Mouse (Mus musculus) lung, embryonic 15.5 days (tissue): Measurements from ENCODE around the gene Nos1ap. TPM values are rescaled to one million over a fixed set of nuclear protein-coding genes. Genes with fewer than 3 reads are reported as not detected.

Source experiments
- ATAC-seq: fragments of 200-750 bp; cut with Nextera tagmentation; 2 replicates; pipeline ENCODE4 v1.8.0; 2017; ENCODE audit warnings: moderate number of reproducible peaks, borderline replicate concordance; ENCODE audit not compliant: low FRiP score, low TSS enrichment; ENCODE audit errors: extremely low read depth
- H3K27ac ChIP-seq: fragments of 300-500 bp; sonication (generic); 2 replicates; pipeline ENCODE4 v1.5.1; 2015; ENCODE audit warnings: moderate library complexity, mild to moderate bottlenecking, inconsistent platforms
- H3K27me3 ChIP-seq: fragments of 300-500 bp; sonication (generic); 2 replicates; pipeline ENCODE4 v1.6.1; 2015; ENCODE audit warnings: inconsistent platforms
- H3K36me3 ChIP-seq: fragments of 300-500 bp; sonication (generic); 2 replicates; pipeline ENCODE4 v1.6.1; 2015; ENCODE audit warnings: inconsistent platforms
- H3K4me1 ChIP-seq: fragments of 300-500 bp; sonication (generic); 2 replicates; pipeline ENCODE4 v1.6.1; 2015; ENCODE audit warnings: inconsistent platforms
- H3K4me2 ChIP-seq: fragments of 300-500 bp; sonication (generic); 2 replicates; pipeline ENCODE4 v1.6.1; 2015; ENCODE audit warnings: inconsistent platforms, mild to moderate bottlenecking, moderate library complexity
- H3K4me3 ChIP-seq: fragments of 300-500 bp; sonication (generic); 2 replicates; pipeline ENCODE4 v1.5.1; 2015; ENCODE audit warnings: mild to moderate bottlenecking, inconsistent platforms
- H3K9ac ChIP-seq: fragments of 300-500 bp; sonication (generic); 2 replicates; pipeline ENCODE4 v1.6.1; 2015; ENCODE audit warnings: inconsistent platforms
- H3K9me3 ChIP-seq: fragments of 300-500 bp; sonication (generic); 2 replicates; pipeline ENCODE4 v1.6.1; 2016; ENCODE audit warnings: inconsistent platforms
- WGBS: fragments of 180-500 bp; shearing (Covaris S2); methylation state at CpG from one replicate; pipeline ENCODE4 v1.1.7; 2015; 5-methylcytosine and 5-hydroxymethylcytosine counted together
- polyA plus RNA-seq: library from polyadenylated mRNA; unstranded; fragments of >200 nt; fragmentation: Nextera tagmentation; extraction: Ambion mirVana; gene quantifications from 2 replicates; pipeline ENCODE4 v1.2.1, GENCODE M21; 2015

Gene Nos1ap
- polyA plus RNA-seq, 1 experiment from 2014 or later, result 10.6 TPM

DNA sequence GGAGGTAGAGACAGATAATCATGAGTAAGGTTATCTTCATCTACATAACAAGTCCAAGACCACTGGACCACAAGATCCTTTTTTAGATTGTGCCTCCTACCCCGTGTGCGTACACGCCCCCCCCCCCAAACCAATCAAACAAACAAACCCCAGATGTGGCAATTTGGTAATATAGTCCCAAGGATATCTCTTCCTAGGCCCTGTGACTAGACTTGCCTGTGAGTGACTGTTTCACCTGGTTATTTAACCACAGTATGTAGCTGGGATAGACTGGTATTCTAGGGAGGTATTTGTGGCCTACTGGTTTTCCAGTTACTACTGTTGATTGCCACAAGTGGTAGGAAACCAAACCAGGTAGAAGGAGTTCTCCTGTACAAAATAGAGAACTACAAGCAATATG, 21.0 kb upstream of the Nos1ap start:
- WGBS, result 88% methylated on average over 3 of the region's 3 CpGs
- H3K4me1 ChIP-seq, result no peaks in the 10 kb centered on the region
- H3K27me3 ChIP-seq, result no peaks in the 10 kb centered on the region
- no peak overlapping the region for H3K4me3 ChIP-seq
- H3K9ac ChIP-seq, result no peak overlapping the region
- ATAC-seq, result no peak
- no peaks in the 10 kb centered on the region for H3K9me3 ChIP-seq
- no peak overlapping the region for H3K4me2 ChIP-seq
- H3K36me3 ChIP-seq, result no peaks in the 10 kb centered on the region
- no peak overlapping the region for H3K27ac ChIP-seq

GRCm38 (mm10) chr1:170610289-170610688, 20.6 kb upstream of the Nos1ap start:
- Histone ChIP-seq H3K4me3 (no peak overlapping the region), H3K4me2 (no peak overlapping the region), H3K27ac (no peak overlapping the region), H3K27me3 (no peaks in the 10 kb centered on the region), H3K4me1 (no peaks in the 10 kb centered on the region), H3K36me3 (no peaks in the 10 kb centered on the region), H3K9me3 (no peaks in the 10 kb centered on the region), H3K9ac (no peak overlapping the region)
- 65% methylated on average over 3 of the region's 3 CpGs for WGBS
- no peak for ATAC-seq

DNA sequence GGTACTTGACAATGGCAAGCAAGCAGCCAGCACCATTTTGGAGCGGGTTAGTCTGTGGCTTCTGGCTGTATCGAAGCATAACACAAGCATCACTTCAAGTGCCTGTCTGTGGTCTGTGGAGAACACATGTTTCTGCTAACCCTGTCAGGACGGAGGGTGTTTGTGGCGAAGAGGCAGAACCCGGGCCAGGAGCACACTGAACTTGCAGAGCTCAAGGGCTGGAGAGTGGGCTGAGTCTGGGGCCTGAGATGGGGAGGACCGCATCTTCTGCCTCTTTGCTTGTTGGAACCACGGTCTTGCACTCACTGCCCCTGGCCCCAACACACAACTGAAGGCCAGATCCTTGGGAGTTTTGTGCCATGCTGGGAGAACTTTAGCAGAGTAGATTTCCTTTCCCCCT, 20.2 kb upstream of the Nos1ap start:
- Histone ChIP-seq H3K4me1 (no peaks in the 10 kb centered on the region), H3K9ac (no peak overlapping the region), H3K27ac (no peak overlapping the region), H3K9me3 (no peaks in the 10 kb centered on the region), H3K27me3 (no peaks in the 10 kb centered on the region), H3K36me3 (no peaks in the 10 kb centered on the region), H3K4me3 (no peak overlapping the region), H3K4me2 (no peak overlapping the region)
- WGBS, result 47% methylated on average over 7 of the region's 7 CpGs
- ATAC-seq, result no peak

DNA sequence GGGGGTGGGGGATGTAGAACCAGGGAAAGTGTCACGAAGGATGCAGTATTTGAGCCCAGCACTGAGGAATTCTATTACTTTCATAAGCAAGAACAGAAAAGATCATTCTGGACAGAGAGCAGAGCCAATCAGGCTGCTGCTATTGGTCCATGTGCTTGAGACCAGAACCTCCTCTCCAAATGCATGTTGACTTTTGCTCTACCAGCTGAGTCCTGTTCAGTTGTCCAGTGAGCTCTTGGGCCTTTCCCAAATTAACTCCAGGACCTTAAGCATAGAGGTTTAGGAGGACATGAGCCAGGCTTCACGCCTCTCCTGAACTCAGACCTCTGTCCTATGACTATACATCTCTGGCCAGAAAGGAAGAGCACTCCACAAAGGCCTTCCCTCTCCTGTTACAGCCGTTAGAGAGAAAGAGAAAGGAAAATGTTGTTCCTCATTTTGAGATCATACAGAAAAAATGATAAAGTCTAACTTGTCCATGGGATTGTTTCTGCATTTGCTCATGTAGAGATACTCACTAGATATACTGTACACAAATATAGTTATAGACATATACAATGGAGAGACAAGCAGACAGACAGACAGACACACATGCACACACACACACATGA, 18.9 kb upstream of the Nos1ap start:
- Histone ChIP-seq H3K4me2 (no peak overlapping the region), H3K27ac (no peak overlapping the region), H3K4me3 (no peak overlapping the region), H3K9ac (no peak overlapping the region), H3K27me3 (no peaks in the 10 kb centered on the region), H3K36me3 (no peaks in the 10 kb centered on the region), H3K4me1 (no peaks in the 10 kb centered on the region), H3K9me3 (no peaks in the 10 kb centered on the region)
- ATAC-seq, result no peak
- 68% methylated on average over 3 of the region's 3 CpGs for WGBS

GRCm38 (mm10) chr1:170607231-170607917, 17.7 kb upstream of the Nos1ap start:
- no peak overlapping the region for H3K27ac ChIP-seq
- WGBS, result 90% methylated on average over 8 of the region's 8 CpGs
- no peaks in the 10 kb centered on the region for H3K27me3 ChIP-seq
- H3K4me1 ChIP-seq, result no peaks in the 10 kb centered on the region
- no peaks in the 10 kb centered on the region for H3K9me3 ChIP-seq
- H3K4me2 ChIP-seq, result no peak overlapping the region
- H3K36me3 ChIP-seq, result no peaks in the 10 kb centered on the region
- no peak overlapping the region for H3K9ac ChIP-seq
- H3K4me3 ChIP-seq, result no peak overlapping the region
- ATAC-seq, result no peak

DNA sequence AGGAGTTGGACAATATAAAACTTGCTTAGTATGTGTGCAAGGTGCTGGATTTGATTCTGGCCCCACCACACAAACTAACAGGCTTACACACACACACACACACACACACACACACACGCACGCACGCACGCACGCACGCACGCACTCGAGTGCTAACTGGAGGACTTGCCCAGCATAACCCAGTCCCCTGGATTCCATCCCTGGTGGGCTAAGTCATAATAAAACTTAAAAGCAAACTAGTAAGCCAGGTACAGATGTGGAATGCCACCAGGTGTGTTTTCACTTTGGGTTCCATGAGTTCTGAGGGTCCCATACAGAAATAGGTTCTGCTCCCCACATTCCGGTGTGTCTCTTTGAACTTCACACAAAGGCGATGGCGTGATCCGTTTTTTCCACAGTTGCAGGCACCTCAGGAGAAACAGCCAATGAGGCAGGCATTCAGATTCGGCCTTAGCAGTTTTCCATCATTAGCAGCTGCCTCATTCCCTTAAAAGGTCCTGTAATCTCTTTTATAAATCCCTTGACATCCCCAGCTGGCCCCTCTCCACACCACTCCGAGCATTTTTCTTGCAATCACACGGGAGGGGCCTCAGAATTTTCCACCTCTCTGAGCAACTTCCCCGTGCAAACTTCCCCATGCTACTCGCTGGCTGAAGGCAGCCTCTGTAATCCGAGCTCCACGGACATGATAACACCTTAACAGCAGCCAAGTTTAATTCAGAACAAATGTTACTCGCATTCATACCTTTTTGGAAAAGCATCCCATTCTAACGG, 15.8 kb upstream of the Nos1ap start:
- peak; percentile 74 for ATAC-seq
- Histone ChIP-seq H3K4me2 (no peak overlapping the region), H3K27ac (no peak overlapping the region), H3K4me1 (no peaks in the 10 kb centered on the region), H3K36me3 (no peaks in the 10 kb centered on the region), H3K9me3 (no peaks in the 10 kb centered on the region), H3K9ac (no peak overlapping the region), H3K27me3 (no peaks in the 10 kb centered on the region), H3K4me3 (no peak overlapping the region)
- WGBS, result 44% methylated on average over 21 of the region's 21 CpGs

- 0 out of 2 replicates have a peak, but pooled peaks cover 2% of the 10 kb centered on the region for H3K4me1 ChIP-seq
- H3K27ac ChIP-seq, result no peak overlapping the region
- H3K9ac ChIP-seq, result no peak overlapping the region
- no peaks in the 10 kb centered on the region for H3K9me3 ChIP-seq
- no peak for ATAC-seq
- H3K36me3 ChIP-seq, result no peaks in the 10 kb centered on the region
- H3K27me3 ChIP-seq, result no peaks in the 10 kb centered on the region
- 95% methylated on average over 7 of the region's 7 CpGs for WGBS
- H3K4me2 ChIP-seq, result no peak overlapping the region
- no peak overlapping the region for H3K4me3 ChIP-seq
These were observed 4.9 kb upstream of the Nos1ap start for GRCm38 (mm10) chr1:170594575-170594974.

DNA sequence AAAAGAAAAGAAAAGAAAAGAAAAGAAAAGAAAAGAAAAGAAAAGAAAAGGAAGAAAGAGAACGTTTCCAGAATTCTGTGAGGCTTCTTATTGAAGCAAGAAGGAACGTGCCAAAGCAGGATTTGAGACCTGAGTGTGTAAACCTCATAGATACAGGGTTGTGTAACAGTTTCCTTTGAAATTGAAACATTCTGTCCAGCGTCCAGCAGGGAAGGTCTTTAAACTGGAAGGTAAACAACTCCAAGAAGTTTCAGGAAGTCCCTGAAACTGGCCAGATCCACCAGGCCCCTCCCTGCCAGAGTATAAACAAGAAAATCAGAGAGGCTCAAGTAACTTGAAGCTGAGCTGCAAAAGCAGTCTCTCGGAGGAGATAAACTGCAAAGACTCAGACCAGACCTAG, 870 bp upstream of the Nos1ap start:
- no peaks in the 10 kb centered on the region for H3K36me3 ChIP-seq
- H3K9ac ChIP-seq, result no peak overlapping the region
- no peaks in the 10 kb centered on the region for H3K27me3 ChIP-seq
- WGBS, result 37% methylated on average over 4 of the region's 4 CpGs
- no peak overlapping the region for H3K4me3 ChIP-seq
- H3K4me1 ChIP-seq, result peaks cover 15% of the 10 kb centered on the region
- no peak overlapping the region for H3K4me2 ChIP-seq
- no peak for ATAC-seq
- no peak overlapping the region for H3K27ac ChIP-seq
- H3K9me3 ChIP-seq, result no peaks in the 10 kb centered on the region

DNA sequence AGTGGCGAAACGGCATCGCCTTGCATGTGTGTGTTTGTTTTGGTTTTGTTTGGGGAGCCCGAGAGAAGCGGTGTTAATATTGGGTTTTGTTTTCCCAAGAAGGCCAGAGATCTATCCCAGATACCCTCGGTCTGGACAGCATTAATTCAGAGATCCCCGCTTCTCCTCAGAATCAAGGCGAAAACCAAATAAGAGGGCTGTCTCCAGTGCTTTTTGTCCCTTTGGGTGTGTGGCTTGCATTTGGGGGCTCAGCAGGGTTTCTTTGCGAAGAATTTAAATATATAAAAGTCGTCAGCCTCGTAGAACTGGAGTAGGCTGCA, 340 bp upstream of the Nos1ap start:
- WGBS, result 4% methylated on average over 11 of the region's 11 CpGs
- no peak for ATAC-seq

DNA sequence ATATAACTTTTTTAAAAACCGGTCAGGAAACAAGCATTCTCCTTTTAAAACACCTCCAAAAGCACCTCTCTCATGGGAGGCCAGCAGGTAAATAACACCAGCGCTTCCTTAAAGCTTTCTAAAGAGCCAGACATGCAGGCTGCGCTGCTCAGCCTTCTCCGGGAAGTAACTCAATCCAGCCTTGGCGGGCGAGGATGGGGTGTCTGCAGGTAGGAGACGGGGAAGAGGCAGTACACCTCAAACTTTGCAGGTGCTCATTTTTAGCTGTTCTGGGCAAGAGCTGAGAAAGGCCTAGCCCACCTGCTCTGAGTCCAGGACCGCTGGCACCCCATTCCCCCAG, 812 bp downstream of the Nos1ap start:
- H3K9ac ChIP-seq, result peak overlapping the region; percentile 86
- H3K9me3 ChIP-seq, result no peaks in the 10 kb centered on the region
- H3K27ac ChIP-seq, result no peak overlapping the region
- H3K4me1 ChIP-seq, result peaks cover 15% of the 10 kb centered on the region
- 8% methylated on average over 8 of the region's 8 CpGs for WGBS
- peak overlapping the region; percentile 87 for H3K4me3 ChIP-seq
- H3K36me3 ChIP-seq, result no peaks in the 10 kb centered on the region
- H3K4me2 ChIP-seq, result peak overlapping the region; percentile 93
- ATAC-seq, result no peak
- H3K27me3 ChIP-seq, result no peaks in the 10 kb centered on the region

More for the DNA sequence above, 340 bp upstream of the Nos1ap start:
- Histone ChIP-seq H3K27me3 (no peaks in the 10 kb centered on the region), H3K9me3 (no peaks in the 10 kb centered on the region), H3K4me1 (peaks cover 15% of the 10 kb centered on the region), H3K36me3 (no peaks in the 10 kb centered on the region), H3K4me3 (peak overlapping the region; percentile 87), H3K27ac (no peak overlapping the region), H3K4me2 (peak overlapping the region; percentile 93), H3K9ac (peak overlapping the region; percentile 86)

DNA sequence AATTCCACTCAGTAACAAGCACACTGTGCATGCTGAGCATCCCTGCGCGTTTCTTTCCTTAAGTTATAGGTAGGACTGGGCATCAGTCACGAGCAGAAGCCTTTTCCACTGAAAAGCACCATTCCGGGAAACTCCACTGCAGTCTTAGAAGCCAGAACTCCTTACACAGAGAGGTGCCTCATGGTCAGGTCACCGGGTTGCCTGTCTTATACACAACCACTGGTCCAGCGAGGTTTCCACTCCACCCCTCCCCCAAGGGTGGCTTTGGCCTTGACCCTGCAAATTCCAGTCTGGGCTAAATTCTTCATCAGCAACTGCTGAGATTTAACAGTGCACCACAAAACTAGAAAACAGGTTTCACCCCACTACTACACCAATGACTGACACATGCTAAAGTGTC, 1.3 kb downstream of the Nos1ap start:
- peaks cover 15% of the 10 kb centered on the region for H3K4me1 ChIP-seq
- H3K27ac ChIP-seq, result no peak overlapping the region
- no peak overlapping the region for H3K9ac ChIP-seq
- H3K9me3 ChIP-seq, result no peaks in the 10 kb centered on the region
- no peaks in the 10 kb centered on the region for H3K36me3 ChIP-seq
- H3K4me3 ChIP-seq, result peak overlapping the region; percentile 87
- ATAC-seq, result no peak
- 26% methylated on average over 6 of the region's 6 CpGs for WGBS
- peak overlapping the region; percentile 93 for H3K4me2 ChIP-seq
- no peaks in the 10 kb centered on the region for H3K27me3 ChIP-seq

DNA sequence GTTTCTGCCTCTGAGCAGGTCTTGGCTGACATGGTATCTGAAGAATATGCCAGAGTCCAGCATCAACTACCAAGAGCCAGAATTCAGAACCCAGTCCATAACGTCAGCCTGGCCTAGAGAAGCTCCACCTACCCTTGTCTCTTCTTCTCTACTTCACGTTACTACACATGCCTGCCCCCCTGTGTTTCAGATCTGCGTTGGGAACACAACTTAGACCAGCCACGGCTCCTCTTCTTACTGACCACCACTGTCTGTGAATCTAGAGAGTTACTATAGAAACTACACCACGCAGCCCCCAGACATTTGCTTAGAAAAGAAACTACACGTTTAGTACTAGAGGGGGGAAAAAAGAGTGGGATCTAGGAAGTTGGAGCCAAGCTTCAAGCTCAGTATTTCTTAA, 2.9 kb downstream of the Nos1ap start:
- H3K9me3 ChIP-seq, result no peaks in the 10 kb centered on the region
- WGBS, result 67% methylated on average over 6 of the region's 6 CpGs
- H3K9ac ChIP-seq, result no peak overlapping the region
- no peak for ATAC-seq
- H3K4me3 ChIP-seq, result no peak overlapping the region
- no peaks in the 10 kb centered on the region for H3K36me3 ChIP-seq
- no peak overlapping the region for H3K27ac ChIP-seq
- no peak overlapping the region for H3K4me2 ChIP-seq
- no peaks in the 10 kb centered on the region for H3K27me3 ChIP-seq
- peaks cover 15% of the 10 kb centered on the region for H3K4me1 ChIP-seq
